Mouse (Mus musculus): Measurements from ENCODE around the gene Ermap.

The Ermap gene

GRCm38 (mm10) chr4:119185771-119186170 is 4.0 kb downstream of the Ermap start:
- DNase-seq (ENCODE audit: low spot score): no peak

- DNase-seq (ENCODE audit: low spot score): no peak
Measured at GRCm38 (mm10) chr4:119183525-119183924, 6.3 kb downstream of the Ermap start.

GRCm38 (mm10) chr4:119181456-119181855 is 8.4 kb downstream of the Ermap start:
- no peak for DNase-seq (ENCODE audit: low spot score)

- no peak for DNase-seq (ENCODE audit: low spot score)
Measured at GRCm38 (mm10) chr4:119180133-119180707, 9.6 kb downstream of the Ermap start.

GRCm38 (mm10) chr4:119178331-119178730 is 11.5 kb downstream of the Ermap start:
- DNase-seq (ENCODE audit: low spot score): no peak

- no peak for DNase-seq (ENCODE audit: low spot score)
Measured at GRCm38 (mm10) chr4:119177702-119178101, 12.1 kb downstream of the Ermap start.

GRCm38 (mm10) chr4:119173851-119174453 is 15.9 kb downstream of the Ermap start, which contains the start of gene Zfp691:
Gene Zfp691 (minus strand): TSS chr4:119174195.
- DNase-seq (ENCODE audit: low spot score): peak; percentile 90

- DNase-seq (ENCODE audit: low spot score): no peak
Measured at GRCm38 (mm10) chr4:119172919-119173650, 16.7 kb downstream of the Ermap start.

- peak; percentile 68 for DNase-seq (ENCODE audit: low spot score)
Measured at GRCm38 (mm10) chr4:119167663-119168062, 22.1 kb downstream of the Ermap start.

GRCm38 (mm10) chr4:119167068-119167467 is 22.7 kb downstream of the Ermap start:
- DNase-seq (ENCODE audit: low spot score): no peak

- DNase-seq (ENCODE audit: low spot score): no peak
Measured at GRCm38 (mm10) chr4:119165916-119166315, 23.9 kb downstream of the Ermap start.

GRCm38 (mm10) chr4:119162990-119163389 is 26.8 kb downstream of the Ermap start:
- no peak for DNase-seq (ENCODE audit: low spot score)

- no peak for DNase-seq (ENCODE audit: low spot score)
Measured at GRCm38 (mm10) chr4:119161358-119161757, 28.5 kb downstream of the Ermap start.

- DNase-seq (ENCODE audit: low spot score): no peak
Measured at GRCm38 (mm10) chr4:119157891-119158290, 31.9 kb downstream of the Ermap start.

- peak; percentile 37 for DNase-seq (ENCODE audit: low spot score)
Measured at GRCm38 (mm10) chr4:119157186-119157585, 32.6 kb downstream of the Ermap start.

GRCm38 (mm10) chr4:119148741-119149140 is 41.1 kb downstream of the Ermap start:
- DNase-seq (ENCODE audit: low spot score): no peak

- DNase-seq (ENCODE audit: low spot score): no peak
Measured at GRCm38 (mm10) chr4:119147347-119147746, 42.5 kb downstream of the Ermap start.

GRCm38 (mm10) chr4:119146816-119147215 is 43.0 kb downstream of the Ermap start:
- DNase-seq (ENCODE audit: low spot score): no peak

GRCm38 (mm10) chr4:119142230-119142871 is 47.5 kb downstream of the Ermap start:
- peak; percentile 54 for DNase-seq (ENCODE audit: low spot score)

GRCm38 (mm10) chr4:119141191-119141590 is 48.6 kb downstream of the Ermap start:
- DNase-seq (ENCODE audit: low spot score): no peak

GRCm38 (mm10) chr4:119140126-119140525 is 49.7 kb downstream of the Ermap start:
- DNase-seq (ENCODE audit: low spot score): no peak

GRCm38 (mm10) chr4:119138776-119139175 is 51.0 kb downstream of the Ermap start:
- no peak for DNase-seq (ENCODE audit: low spot score)

GRCm38 (mm10) chr4:119138171-119138570 is 51.6 kb downstream of the Ermap start:
- peak; percentile 76 for DNase-seq (ENCODE audit: low spot score)
